Mouse (Mus musculus): ENCODE results near the gene Nos1ap. TPM values are rescaled to one million over a fixed set of nuclear protein-coding genes. Genes with fewer than 3 reads are reported as not detected.

Gene Nos1ap
- polyA plus RNA-seq, 1 experiment from 2014 or later = 13.0 TPM

GRCm38 (mm10) chr1:170594575-170594974, 4.9 kb upstream of the Nos1ap start:
- no peak overlapping the region for H3K4me3 ChIP-seq (replicated peaks; ENCODE audit: low read length)
- no peaks in the 10 kb centered on the region for H3K27me3 ChIP-seq (ENCODE audit: control insufficient read depth, insufficient read depth, low read length)
- no peak overlapping the region for H3K27ac ChIP-seq (ENCODE audit: low read length)
- H3K4me2 ChIP-seq (ENCODE audit: low read depth, low read length) = no peak overlapping the region
- H3K4me1 ChIP-seq (ENCODE audit: control insufficient read depth, insufficient read depth, low read length) = no peaks in the 10 kb centered on the region
- H3K9me3 ChIP-seq (replicated peaks; ENCODE audit: control insufficient read depth, low read length) = no peaks in the 10 kb centered on the region
- no peak overlapping the region for H3K9ac ChIP-seq (ENCODE audit: low read length)
- WGBS = 91% methylated on average over 7 of the region's 7 CpGs
- H3K36me3 ChIP-seq (ENCODE audit: control insufficient read depth, insufficient read depth, low read length) = no peaks in the 10 kb centered on the region
- ATAC-seq (ENCODE audit: insufficient read depth, low FRiP score) = no peak

- Histone ChIP-seq H3K4me2 (ENCODE audit: low read depth, low read length) (no peak overlapping the region), H3K9ac (ENCODE audit: low read length) (no peak overlapping the region), H3K9me3 (replicated peaks; ENCODE audit: control insufficient read depth, low read length) (peaks cover under 1% of the 10 kb centered on the region; the same call in 1 of the 2 replicates), H3K27ac (ENCODE audit: low read length) (no peak overlapping the region), H3K4me1 (ENCODE audit: control insufficient read depth, insufficient read depth, low read length) (peaks cover 8% of the 10 kb centered on the region; the same call in 1 of the 2 replicates), H3K27me3 (ENCODE audit: control insufficient read depth, insufficient read depth, low read length) (no peaks in the 10 kb centered on the region), H3K4me3 (replicated peaks; ENCODE audit: low read length) (no peak overlapping the region), H3K36me3 (ENCODE audit: control insufficient read depth, insufficient read depth, low read length) (0 out of 2 replicates have a peak, but pooled peaks cover under 1% of the 10 kb centered on the region)
- WGBS = 48% methylated on average over 4 of the region's 4 CpGs
- ATAC-seq (ENCODE audit: insufficient read depth, low FRiP score) = no peak
Measured at GRCm38 (mm10) chr1:170590531-170590930, 870 bp upstream of the Nos1ap start.

- H3K27ac ChIP-seq (ENCODE audit: low read length) = no peak overlapping the region
- peak overlapping the region; percentile 84 for H3K9ac ChIP-seq (ENCODE audit: low read length)
- H3K4me1 ChIP-seq (ENCODE audit: control insufficient read depth, insufficient read depth, low read length) = peaks cover 8% of the 10 kb centered on the region; the same call in 1 of the 2 replicates
- H3K4me3 ChIP-seq (replicated peaks; ENCODE audit: low read length) = peak overlapping the region; percentile 83
- H3K27me3 ChIP-seq (ENCODE audit: control insufficient read depth, insufficient read depth, low read length) = no peaks in the 10 kb centered on the region
- 3% methylated on average over 11 of the region's 11 CpGs for WGBS
- ATAC-seq (ENCODE audit: insufficient read depth, low FRiP score) = no peak
- peak overlapping the region; percentile 97 for H3K4me2 ChIP-seq (ENCODE audit: low read depth, low read length)
- H3K9me3 ChIP-seq (replicated peaks; ENCODE audit: control insufficient read depth, low read length) = peaks cover 3% of the 10 kb centered on the region; the same call in 1 of the 2 replicates
- H3K36me3 ChIP-seq (ENCODE audit: control insufficient read depth, insufficient read depth, low read length) = 0 out of 2 replicates have a peak, but pooled peaks cover 5% of the 10 kb centered on the region
Measured at GRCm38 (mm10) chr1:170590041-170590360, 340 bp upstream of the Nos1ap start.

- Histone ChIP-seq H3K27ac (ENCODE audit: low read length) (no peak overlapping the region), H3K27me3 (ENCODE audit: control insufficient read depth, insufficient read depth, low read length) (no peaks in the 10 kb centered on the region), H3K4me3 (replicated peaks; ENCODE audit: low read length) (peak overlapping the region; percentile 83), H3K9me3 (replicated peaks; ENCODE audit: control insufficient read depth, low read length) (peaks cover 3% of the 10 kb centered on the region; the same call in 1 of the 2 replicates), H3K4me2 (ENCODE audit: low read depth, low read length) (peak overlapping the region; percentile 97), H3K4me1 (ENCODE audit: control insufficient read depth, insufficient read depth, low read length) (peaks cover 8% of the 10 kb centered on the region; the same call in 1 of the 2 replicates), H3K36me3 (ENCODE audit: control insufficient read depth, insufficient read depth, low read length) (0 out of 2 replicates have a peak, but pooled peaks cover 5% of the 10 kb centered on the region), H3K9ac (ENCODE audit: low read length) (peak overlapping the region; percentile 84)
- ATAC-seq (ENCODE audit: insufficient read depth, low FRiP score) = 0 out of 2 replicates have a peak, but pooled peaks have one; percentile 8
- WGBS = 5% methylated on average over 8 of the region's 8 CpGs
Measured at GRCm38 (mm10) chr1:170588879-170589218, 812 bp downstream of the Nos1ap start.

- no peak overlapping the region for H3K27ac ChIP-seq (ENCODE audit: low read length)
- WGBS = 36% methylated on average over 6 of the region's 6 CpGs
- 0 out of 2 replicates have a peak, but pooled peaks cover 5% of the 10 kb centered on the region for H3K36me3 ChIP-seq (ENCODE audit: control insufficient read depth, insufficient read depth, low read length)
- peaks cover 8% of the 10 kb centered on the region; the same call in 1 of the 2 replicates for H3K4me1 ChIP-seq (ENCODE audit: control insufficient read depth, insufficient read depth, low read length)
- peak overlapping the region; percentile 83 for H3K4me3 ChIP-seq (replicated peaks; ENCODE audit: low read length)
- H3K9ac ChIP-seq (ENCODE audit: low read length) = peak overlapping the region; percentile 11; the same call in 1 of the 2 replicates
- H3K27me3 ChIP-seq (ENCODE audit: control insufficient read depth, insufficient read depth, low read length) = no peaks in the 10 kb centered on the region
- H3K4me2 ChIP-seq (ENCODE audit: low read depth, low read length) = peak overlapping the region; percentile 97
- peaks cover 3% of the 10 kb centered on the region; the same call in 1 of the 2 replicates for H3K9me3 ChIP-seq (replicated peaks; ENCODE audit: control insufficient read depth, low read length)
- no peak for ATAC-seq (ENCODE audit: insufficient read depth, low FRiP score)
Measured at GRCm38 (mm10) chr1:170588353-170588752, 1.3 kb downstream of the Nos1ap start.

GRCm38 (mm10) chr1:170586715-170587114, 2.9 kb downstream of the Nos1ap start:
- Histone ChIP-seq H3K36me3 (ENCODE audit: control insufficient read depth, insufficient read depth, low read length) (0 out of 2 replicates have a peak, but pooled peaks cover 5% of the 10 kb centered on the region), H3K4me1 (ENCODE audit: control insufficient read depth, insufficient read depth, low read length) (peaks cover 8% of the 10 kb centered on the region; the same call in 1 of the 2 replicates), H3K9ac (ENCODE audit: low read length) (no peak overlapping the region), H3K9me3 (replicated peaks; ENCODE audit: control insufficient read depth, low read length) (peaks cover 3% of the 10 kb centered on the region; the same call in 1 of the 2 replicates), H3K4me3 (replicated peaks; ENCODE audit: low read length) (no peak overlapping the region), H3K4me2 (ENCODE audit: low read depth, low read length) (no peak overlapping the region), H3K27me3 (ENCODE audit: control insufficient read depth, insufficient read depth, low read length) (no peaks in the 10 kb centered on the region), H3K27ac (ENCODE audit: low read length) (no peak overlapping the region)
- WGBS = 78% methylated on average over 6 of the region's 6 CpGs
- ATAC-seq (ENCODE audit: insufficient read depth, low FRiP score) = no peak

- ATAC-seq (ENCODE audit: insufficient read depth, low FRiP score) = no peak
- Histone ChIP-seq H3K9me3 (replicated peaks; ENCODE audit: control insufficient read depth, low read length) (peaks cover 3% of the 10 kb centered on the region; the same call in 1 of the 2 replicates), H3K4me1 (ENCODE audit: control insufficient read depth, insufficient read depth, low read length) (peaks cover 21% of the 10 kb centered on the region), H3K4me2 (ENCODE audit: low read depth, low read length) (no peak overlapping the region), H3K9ac (ENCODE audit: low read length) (no peak overlapping the region), H3K27ac (ENCODE audit: low read length) (no peak overlapping the region), H3K27me3 (ENCODE audit: control insufficient read depth, insufficient read depth, low read length) (no peaks in the 10 kb centered on the region), H3K4me3 (replicated peaks; ENCODE audit: low read length) (no peak overlapping the region), H3K36me3 (ENCODE audit: control insufficient read depth, insufficient read depth, low read length) (0 out of 2 replicates have a peak, but pooled peaks cover 5% of the 10 kb centered on the region)
- WGBS = 87% methylated on average over 2 of the region's 2 CpGs
Measured at GRCm38 (mm10) chr1:170583925-170584324, 5.7 kb downstream of the Nos1ap start.

GRCm38 (mm10) chr1:170582341-170582740, 7.3 kb downstream of the Nos1ap start:
- no peak for ATAC-seq (ENCODE audit: insufficient read depth, low FRiP score)
- Histone ChIP-seq H3K4me3 (replicated peaks; ENCODE audit: low read length) (no peak overlapping the region), H3K27ac (ENCODE audit: low read length) (no peak overlapping the region), H3K9me3 (replicated peaks; ENCODE audit: control insufficient read depth, low read length) (peaks cover 3% of the 10 kb centered on the region; the same call in 1 of the 2 replicates), H3K4me1 (ENCODE audit: control insufficient read depth, insufficient read depth, low read length) (peaks cover 13% of the 10 kb centered on the region), H3K9ac (ENCODE audit: low read length) (no peak overlapping the region), H3K27me3 (ENCODE audit: control insufficient read depth, insufficient read depth, low read length) (no peaks in the 10 kb centered on the region), H3K36me3 (ENCODE audit: control insufficient read depth, insufficient read depth, low read length) (0 out of 2 replicates have a peak, but pooled peaks cover 5% of the 10 kb centered on the region), H3K4me2 (ENCODE audit: low read depth, low read length) (no peak overlapping the region)
- WGBS = 82% methylated on average over 5 of the region's 5 CpGs

GRCm38 (mm10) chr1:170580485-170581110, 9.1 kb downstream of the Nos1ap start:
- no peak overlapping the region for H3K9ac ChIP-seq (ENCODE audit: low read length)
- no peak overlapping the region for H3K4me3 ChIP-seq (replicated peaks; ENCODE audit: low read length)
- H3K36me3 ChIP-seq (ENCODE audit: control insufficient read depth, insufficient read depth, low read length) = 0 out of 2 replicates have a peak, but pooled peaks cover 5% of the 10 kb centered on the region
- peaks cover 21% of the 10 kb centered on the region for H3K4me1 ChIP-seq (ENCODE audit: control insufficient read depth, insufficient read depth, low read length)
- 28% methylated on average over 13 of the region's 13 CpGs for WGBS
- H3K27me3 ChIP-seq (ENCODE audit: control insufficient read depth, insufficient read depth, low read length) = no peaks in the 10 kb centered on the region
- ATAC-seq (ENCODE audit: insufficient read depth, low FRiP score) = no peak; the same call in 1 of the 2 replicates
- H3K4me2 ChIP-seq (ENCODE audit: low read depth, low read length) = peak overlapping the region; percentile 35
- peak overlapping the region; percentile 24; the same call in 1 of the 2 replicates for H3K27ac ChIP-seq (ENCODE audit: low read length)
- H3K9me3 ChIP-seq (replicated peaks; ENCODE audit: control insufficient read depth, low read length) = peaks cover 3% of the 10 kb centered on the region; the same call in 1 of the 2 replicates

All from stomach, embryonic 16.5 days (tissue).